Comparison of ENCODE assay signal across 7 mouse cellular contexts in the genomic region with DNA sequence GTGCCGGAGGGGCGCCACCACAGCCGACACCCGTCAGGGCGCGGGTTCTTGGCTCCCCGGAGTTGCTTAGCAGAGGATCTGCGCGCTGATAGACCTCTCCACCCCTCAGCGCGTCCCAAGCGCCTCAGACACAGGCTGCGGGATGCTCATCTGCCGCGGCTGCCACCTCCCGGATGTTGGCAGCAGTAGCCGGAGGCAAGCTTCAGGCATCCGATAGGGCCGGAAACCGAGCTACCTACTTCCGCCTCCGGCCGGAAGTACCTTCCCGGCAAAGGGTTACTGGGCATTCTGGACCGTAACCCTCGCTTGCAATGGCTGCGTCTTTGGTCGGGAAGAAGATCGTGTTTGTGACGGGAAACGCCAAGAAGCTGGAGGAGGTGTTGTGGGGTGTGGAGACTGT. TPM values are rescaled to one million over a fixed set of nuclear protein-coding genes. Genes with fewer than 3 reads are reported as not detected.
DNase-seq lines count a peak whose midpoint lies in the region; ATAC-seq and TF ChIP-seq lines count a peak whose summit lies in the region.

A gene (plus strand): TSS at position 52 of the 400 bp plus-strand sequence.

- peak within 1 kb of the TSS; percentile 84 for H3K4me3 ChIP-seq in cortical plate, adult 2 months (ENCODE audit: insufficient read depth, low read length)

- no peak for TF ChIP-seq CTCF in cortical plate, adult 2 months (IDR thresholded peaks at IDR 0.05; ENCODE audit: extremely low read depth, insufficient read depth, low read length)

- DNase-seq in adipocyte (ENCODE audit: low spot score): peak; percentile 93
- peak; percentile 79 for DNase-seq in gastrocnemius, postnatal 10 days
- DNase-seq in left cerebral cortex, postnatal 10 days (ENCODE audit: extremely low spot score in 1 of 2, low spot score in 2 of 2): peak; percentile 83 to 91
- peak; percentile 91 for DNase-seq in right cerebral cortex, postnatal 25 days

- peaks cover 3% of the 10 kb centered on the region; the same call in 1 of the 2 replicates for H3K4me1 ChIP-seq in cortical plate, adult 2 months (ENCODE audit: control insufficient read depth, insufficient read depth, low read length)

- intact Hi-C loops in left cerebral cortex, postnatal 10 days (cut with DNase I): loop anchor here (10.0 kb wide), 1 partner anchor 103 kb away; a partner anchor contains a TSS

- H3K27ac ChIP-seq in cortical plate, adult 2 months (ENCODE audit: insufficient read depth, low read length): peak within 1 kb of the TSS; percentile 79

- ATAC-seq in inflammation-experienced regulatory T-cells, adult 6 months: peak; percentile 86
- ATAC-seq in megakaryocyte-erythroid progenitor cell, adult 5-6 weeks (replicated peaks; ENCODE audit: low FRiP score, low TSS enrichment, poor library complexity, severe bottlenecking): peak; percentile 87

- peak; percentile 86 for TF ChIP-seq POLR2A in cortical plate, adult 2 months (IDR thresholded peaks at IDR 0.05; ENCODE audit: extremely low read depth, insufficient read depth, low read length)

RNA-seq across cellular contexts. Expression of the gene that starts here (rescaled TPM):
- polyA plus RNA-seq in cortical plate, adult 2 months (2012; rRNA removed): 64.5 TPM in 2 replicates
- 10 to 100 TPM; 15.9 to 16.5 TPM for total RNA-seq in gastrocnemius, postnatal 10 days (2021)
- 10 to 100 TPM; 37.0 to 51.3 (median 51.2) TPM for polyA plus RNA-seq in inflammation-experienced regulatory T-cells, adult 6 months (2017; shearing (Covaris generic))
- total RNA-seq in left cerebral cortex, postnatal 10 days (2021): 10 to 100 TPM; 42.2 to 48.9 TPM
- total RNA-seq in megakaryocyte-erythroid progenitor cell, adult 5-6 weeks (2014; fragmentation: Nextera tagmentation): 67.7 and 103 TPM in 2 replicates
- 80.0 and 86.8 TPM in 2 replicates for total RNA-seq in megakaryocyte-erythroid progenitor cell, adult 5-6 weeks (2017)

Comparison
In these comparisons a context has a peak if more than half of its experiments do, and no peak if none do; other contexts are left out.
1. Peak in every context shown above with its lines: DNase-seq, ATAC-seq, H3K4me3 ChIP-seq and H3K27ac ChIP-seq.